Mouse (Mus musculus): ENCODE measurements around the gene Gm43951. TPM values are rescaled to one million over a fixed set of nuclear protein-coding genes. Genes with fewer than 3 reads are reported as not detected.

Gene Gm43951
- total and polyA plus RNA-seq, 2 experiments from 2014 or later = 1.5 to 2.5 TPM

GRCm38 (mm10) chr11:72207834-72208377 is 1.3 kb upstream of the Gm43951 start:
- Histone ChIP-seq H3K27me3 (ENCODE audit: insufficient read depth, low read length) (no peaks in the 10 kb centered on the region), H3K9me3 (ENCODE audit: low read length) (no peaks in the 10 kb centered on the region), H3K4me2 (ENCODE audit: low read depth, low read length, poor library complexity, severe bottlenecking) (peak overlapping the region; percentile 91), H3K36me3 (ENCODE audit: insufficient read depth, low read length) (peaks cover 21% of the 10 kb centered on the region), H3K4me1 (ENCODE audit: insufficient read depth, low read length) (peaks cover 12% of the 10 kb centered on the region), H3K9ac (replicated peaks; ENCODE audit: low read length, poor library complexity, severe bottlenecking) (peak overlapping the region; percentile 90), H3K27ac (ENCODE audit: low read depth, low read length) (peak overlapping the region; percentile 78; the same call in 1 of the 2 replicates), H3K4me3 (ENCODE audit: low read depth, low read length) (peak overlapping the region; percentile 80)
- WGBS = 22% methylated on average over 17 of the region's 17 CpGs
- ATAC-seq (ENCODE audit: low FRiP score) (no peak), DNase-seq (ENCODE audit: low spot score) (no peak)
- no peak for TF ChIP-seq CTCF (IDR thresholded peaks at IDR 0.05)

DNA sequence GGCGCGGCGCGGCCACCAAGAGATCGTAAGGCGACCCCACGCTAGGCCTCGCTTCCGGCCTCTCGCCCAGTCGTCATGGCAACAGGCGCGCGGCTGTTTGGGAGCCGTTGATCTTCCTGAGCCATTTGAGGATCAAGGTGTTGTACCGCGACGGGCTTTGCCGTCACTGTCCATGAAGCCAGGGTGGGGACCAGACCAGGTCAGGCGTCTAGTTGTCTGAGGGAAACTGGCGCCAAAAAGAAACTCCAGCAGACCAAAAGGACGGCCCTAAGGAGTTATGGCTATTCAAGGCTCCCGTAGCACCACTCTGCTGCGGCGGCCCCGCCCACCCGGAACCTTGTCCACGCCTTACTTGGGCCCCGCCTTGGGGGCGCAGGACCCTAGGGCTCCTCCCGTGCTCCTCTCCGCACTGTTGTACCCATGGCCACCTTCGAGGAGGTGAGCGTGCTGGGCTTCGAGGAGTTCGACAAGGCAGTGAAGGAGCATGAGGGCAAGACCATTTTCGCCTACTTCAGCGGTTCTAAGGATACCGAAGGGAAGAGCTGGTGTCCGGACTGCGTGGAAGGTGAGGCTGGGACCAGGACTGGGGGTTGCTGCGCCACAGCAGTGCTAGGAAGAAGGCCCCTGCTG is 679 bp upstream of the Gm43951 start, which contains the start of the genes 4933427D14Rik and Txndc17:
TSS of gene 4933427D14Rik (minus strand) at position 256 of the 630 bp plus-strand sequence.
TSS of gene Txndc17 (plus strand) at position 344 of the 630 bp plus-strand sequence.
- DNase-seq (ENCODE audit: low spot score) = peak; percentile 84
- Histone ChIP-seq H3K4me3 (ENCODE audit: low read depth, low read length) (peak within 1 kb of the TSS; percentile 80), H3K27me3 (ENCODE audit: insufficient read depth, low read length) (no peaks in the 10 kb centered on the region), H3K4me1 (ENCODE audit: insufficient read depth, low read length) (peaks cover 12% of the 10 kb centered on the region), H3K27ac (ENCODE audit: low read depth, low read length) (peak within 1 kb of the TSS; percentile 78), H3K9me3 (ENCODE audit: low read length) (no peaks in the 10 kb centered on the region), H3K9ac (replicated peaks; ENCODE audit: low read length, poor library complexity, severe bottlenecking) (peak within 1 kb of the TSS; percentile 90), H3K4me2 (ENCODE audit: low read depth, low read length, poor library complexity, severe bottlenecking) (peak within 1 kb of the TSS; percentile 91), H3K36me3 (ENCODE audit: insufficient read depth, low read length) (peaks cover 20% of the 10 kb centered on the region)
- WGBS = under 1% methylated on average over 42 of the region's 42 CpGs
- no peak for TF ChIP-seq CTCF (IDR thresholded peaks at IDR 0.05)
- peak; percentile 87 for ATAC-seq (ENCODE audit: low FRiP score)

- Histone ChIP-seq H3K4me3 (ENCODE audit: low read depth, low read length) (peak overlapping the region; percentile 80; the same call in 1 of the 2 replicates), H3K27me3 (ENCODE audit: insufficient read depth, low read length) (no peaks in the 10 kb centered on the region), H3K4me1 (ENCODE audit: insufficient read depth, low read length) (peaks cover 12% of the 10 kb centered on the region), H3K36me3 (ENCODE audit: insufficient read depth, low read length) (0 out of 2 replicates have a peak, but pooled peaks cover 3% of the 10 kb centered on the region), H3K4me2 (ENCODE audit: low read depth, low read length, poor library complexity, severe bottlenecking) (peak overlapping the region; percentile 91), H3K9me3 (ENCODE audit: low read length) (no peaks in the 10 kb centered on the region), H3K9ac (replicated peaks; ENCODE audit: low read length, poor library complexity, severe bottlenecking) (peak overlapping the region; percentile 90), H3K27ac (ENCODE audit: low read depth, low read length) (no peak overlapping the region)
- WGBS = 72% methylated on average over 6 of the region's 6 CpGs
- DNase-seq (ENCODE audit: low spot score) (no peak), ATAC-seq (ENCODE audit: low FRiP score) (no peak)
- TF ChIP-seq CTCF (IDR thresholded peaks at IDR 0.05) = no peak
These were observed 1.4 kb downstream of the Gm43951 start for GRCm38 (mm10) chr11:72205256-72205655.

GRCm38 (mm10) chr11:72203440-72203839 is 3.2 kb downstream of the Gm43951 start:
- DNase-seq (ENCODE audit: low spot score) (no peak), ATAC-seq (ENCODE audit: low FRiP score) (no peak)
- TF ChIP-seq CTCF (IDR thresholded peaks at IDR 0.05) = no peak
- H3K27me3 ChIP-seq (ENCODE audit: insufficient read depth, low read length) = no peaks in the 10 kb centered on the region
- H3K4me1 ChIP-seq (ENCODE audit: insufficient read depth, low read length) = peaks cover 12% of the 10 kb centered on the region
- H3K36me3 ChIP-seq (ENCODE audit: insufficient read depth, low read length) = peaks cover 6% of the 10 kb centered on the region
- H3K9me3 ChIP-seq (ENCODE audit: low read length) = no peaks in the 10 kb centered on the region
- 48% methylated on average over 1 of the region's 1 CpGs for WGBS
- no peak overlapping the region for H3K4me3 ChIP-seq (ENCODE audit: low read depth, low read length)
- H3K4me2 ChIP-seq (ENCODE audit: low read depth, low read length, poor library complexity, severe bottlenecking) = no peak overlapping the region
- H3K27ac ChIP-seq (ENCODE audit: low read depth, low read length) = no peak overlapping the region
- no peak overlapping the region for H3K9ac ChIP-seq (replicated peaks; ENCODE audit: low read length, poor library complexity, severe bottlenecking)

- Histone ChIP-seq H3K4me3 (ENCODE audit: low read depth, low read length) (no peak overlapping the region), H3K27ac (ENCODE audit: low read depth, low read length) (no peak overlapping the region), H3K4me1 (ENCODE audit: insufficient read depth, low read length) (no peaks in the 10 kb centered on the region), H3K9me3 (ENCODE audit: low read length) (no peaks in the 10 kb centered on the region), H3K4me2 (ENCODE audit: low read depth, low read length, poor library complexity, severe bottlenecking) (no peak overlapping the region), H3K27me3 (ENCODE audit: insufficient read depth, low read length) (no peaks in the 10 kb centered on the region), H3K9ac (replicated peaks; ENCODE audit: low read length, poor library complexity, severe bottlenecking) (no peak overlapping the region), H3K36me3 (ENCODE audit: insufficient read depth, low read length) (peaks cover 18% of the 10 kb centered on the region)
- 88% methylated on average over 8 of the region's 8 CpGs for WGBS
- DNase-seq (ENCODE audit: low spot score) (no peak), ATAC-seq (ENCODE audit: low FRiP score) (no peak)
- no peak for TF ChIP-seq CTCF (IDR thresholded peaks at IDR 0.05)
These were observed 10.1 kb downstream of the Gm43951 start for GRCm38 (mm10) chr11:72196506-72196905.

GRCm38 (mm10) chr11:72194259-72194658 is 12.4 kb downstream of the Gm43951 start:
- H3K36me3 ChIP-seq (ENCODE audit: insufficient read depth, low read length) = peaks cover 31% of the 10 kb centered on the region
- WGBS = 98% methylated on average over 2 of the region's 2 CpGs

More at GRCm38 (mm10) chr11:72194259-72194658, 12.4 kb downstream of the Gm43951 start:
- H3K9me3 ChIP-seq (ENCODE audit: low read length) = no peaks in the 10 kb centered on the region
- no peak for DNase-seq (ENCODE audit: low spot score)
- no peak overlapping the region for H3K27ac ChIP-seq (ENCODE audit: low read depth, low read length)
- no peak for TF ChIP-seq CTCF (IDR thresholded peaks at IDR 0.05)
- no peak overlapping the region for H3K4me2 ChIP-seq (ENCODE audit: low read depth, low read length, poor library complexity, severe bottlenecking)
- no peak for ATAC-seq (ENCODE audit: low FRiP score)
- no peaks in the 10 kb centered on the region for H3K27me3 ChIP-seq (ENCODE audit: insufficient read depth, low read length)
- H3K9ac ChIP-seq (replicated peaks; ENCODE audit: low read length, poor library complexity, severe bottlenecking) = no peak overlapping the region
- no peak overlapping the region for H3K4me3 ChIP-seq (ENCODE audit: low read depth, low read length)
- H3K4me1 ChIP-seq (ENCODE audit: insufficient read depth, low read length) = no peaks in the 10 kb centered on the region

Measured in midbrain, postnatal 0 days (tissue).